Mouse (Mus musculus) C2C12 (cell line): ENCODE results near the gene Olfr959.

Experiments
- CTCF ChIP-seq: IDR thresholded peaks from one replicate; pipeline ENCODE4 v1.5.1; 2011; ENCODE audit not compliant: control insufficient read depth, insufficient read depth, insufficient read length
- MYOD1 ChIP-seq: IDR thresholded peaks from one replicate; pipeline ENCODE4 v1.6.1; 2011; ENCODE audit warnings: low read depth; ENCODE audit not compliant: control insufficient read depth, insufficient read length
- MYOG ChIP-seq: IDR thresholded peaks from one replicate; pipeline ENCODE4 v1.6.1; 2011; ENCODE audit not compliant: control insufficient read depth, insufficient read length; ENCODE audit errors: extremely low read depth

GRCm38 (mm10) chr9:39577050-39577449 is 1.7 kb upstream of the Olfr959 start:
- TF ChIP-seq CTCF (no peak), MYOG (no peak), MYOD1 (no peak)
